Mouse (Mus musculus): ENCODE data around the gene Osbpl11. TPM values are rescaled to one million over a fixed set of nuclear protein-coding genes. Genes with fewer than 3 reads are reported as not detected.
A peak's percentile ranks its signal among the peaks of the same experiment; 100 is the strongest.
"Not testable (repeated sequence)": the region's sequence is repeated elsewhere in the genome, so short reads cannot be mapped to it uniquely, and the experiment has no call there.

Osbpl11 gene
- polyA plus RNA-seq, 1 experiment from 2014 or later, result 9.5 TPM

DNA sequence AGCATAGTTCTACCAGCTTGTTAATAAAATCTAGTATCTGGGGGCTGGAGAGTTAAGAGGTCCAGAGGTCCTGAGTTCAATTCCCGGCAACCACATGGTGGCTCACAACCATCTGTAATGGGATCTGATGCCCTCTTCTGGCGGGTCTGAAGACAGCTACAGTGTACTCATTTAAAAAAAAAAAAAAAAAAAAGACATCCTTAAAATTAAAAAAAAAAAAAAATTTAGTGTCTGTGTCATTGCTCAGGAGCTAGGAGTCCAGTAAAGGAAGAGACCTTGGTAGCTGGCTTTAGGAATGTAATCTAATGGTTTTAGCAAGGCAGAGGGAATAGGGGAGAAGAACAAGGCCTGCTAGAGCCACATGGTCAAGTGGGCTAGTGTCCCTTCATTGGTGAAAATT lies 25.9 kb downstream of the Osbpl11 start:
- Histone ChIP-seq H3K27me3 (ENCODE audit: control insufficient read depth, insufficient read depth, low read length) (no peaks in the 10 kb centered on the region), H3K9ac (ENCODE audit: low read length) (no peak overlapping the region), H3K36me3 (ENCODE audit: control insufficient read depth, insufficient read depth, low read length) (peaks cover 18% of the 10 kb centered on the region; the same call in 1 of the 2 replicates), H3K4me2 (ENCODE audit: low read depth, low read length) (no peak overlapping the region), H3K4me1 (ENCODE audit: control insufficient read depth, insufficient read depth, low read length) (no peaks in the 10 kb centered on the region), H3K4me3 (replicated peaks; ENCODE audit: low read length) (no peak overlapping the region), H3K27ac (ENCODE audit: low read length) (no peak overlapping the region), H3K9me3 (replicated peaks; ENCODE audit: control insufficient read depth, low read length) (no peaks in the 10 kb centered on the region)
- 73% methylated on average over 2 of the region's 2 CpGs for WGBS
- ATAC-seq (ENCODE audit: insufficient read depth, low FRiP score), result no peak

DNA sequence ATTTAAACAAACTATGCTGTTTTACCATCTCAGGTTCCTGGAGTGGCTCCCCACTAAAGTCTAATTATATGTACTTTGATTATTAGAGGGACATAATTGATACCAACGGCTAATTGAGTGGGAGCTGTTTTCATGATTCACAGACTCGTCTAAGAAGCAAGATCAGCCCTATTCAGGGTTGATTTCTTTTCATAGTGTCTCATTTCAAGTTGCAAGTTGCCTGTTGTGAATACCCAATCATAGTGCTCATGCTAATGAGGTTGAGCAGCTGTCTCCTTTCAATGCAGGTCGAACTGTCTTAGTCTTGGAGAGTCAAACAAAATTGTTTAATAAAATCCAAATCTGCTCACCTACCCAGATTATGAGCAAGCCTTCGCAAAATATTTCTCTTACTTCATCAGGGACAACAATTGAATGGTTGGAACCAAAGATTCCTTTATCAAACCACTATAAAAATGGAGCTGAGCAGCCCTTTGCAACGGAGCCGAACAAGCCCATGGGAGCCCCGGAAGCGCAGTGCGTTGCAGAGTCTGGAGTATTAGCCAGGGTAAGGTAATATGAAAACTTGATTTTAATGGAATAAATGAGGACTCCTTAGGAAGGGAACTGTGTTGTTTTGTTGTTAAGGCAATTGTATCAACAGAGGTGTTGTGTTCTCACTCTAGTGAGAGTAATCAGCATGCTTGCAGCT lies 31.6 kb downstream of the Osbpl11 start:
- Histone ChIP-seq H3K27me3 (ENCODE audit: control insufficient read depth, insufficient read depth, low read length) (no peaks in the 10 kb centered on the region), H3K4me2 (ENCODE audit: low read depth, low read length) (no peak overlapping the region), H3K36me3 (ENCODE audit: control insufficient read depth, insufficient read depth, low read length) (peaks cover 5% of the 10 kb centered on the region; the same call in 1 of the 2 replicates), H3K4me3 (replicated peaks; ENCODE audit: low read length) (no peak overlapping the region), H3K4me1 (ENCODE audit: control insufficient read depth, insufficient read depth, low read length) (no peaks in the 10 kb centered on the region), H3K9ac (ENCODE audit: low read length) (no peak overlapping the region), H3K9me3 (replicated peaks; ENCODE audit: control insufficient read depth, low read length) (no peaks in the 10 kb centered on the region), H3K27ac (ENCODE audit: low read length) (peak overlapping the region; percentile 38; the same call in 1 of the 2 replicates)
- WGBS, result 78% methylated on average over 9 of the region's 9 CpGs
- no peak for ATAC-seq (ENCODE audit: insufficient read depth, low FRiP score)

DNA sequence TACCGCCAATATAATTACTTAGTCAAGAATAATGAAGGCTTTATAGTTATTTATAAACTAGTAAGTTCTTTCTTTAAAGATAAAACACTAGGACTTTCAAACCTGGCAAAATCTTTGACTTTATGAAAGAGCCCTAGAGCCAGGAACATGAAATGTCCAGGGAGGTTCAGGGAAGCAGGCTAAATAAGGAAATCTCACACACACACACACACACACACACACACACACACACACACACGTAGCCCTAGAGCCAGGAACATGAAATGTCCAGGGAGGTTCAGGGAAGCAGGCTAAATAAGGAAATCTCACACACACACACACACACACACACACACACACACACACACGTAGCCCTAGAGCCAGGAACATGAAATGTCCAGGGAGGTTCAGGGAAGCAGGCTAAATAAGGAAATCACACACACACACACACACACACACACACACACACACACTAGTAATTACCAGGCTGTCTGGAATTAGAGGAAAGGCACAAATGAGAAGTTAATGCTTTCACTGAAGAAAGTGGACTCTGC lies 32.7 kb downstream of the Osbpl11 start:
- not testable (repeated sequence) for H3K4me2 ChIP-seq (ENCODE audit: low read depth, low read length); H3K9me3 ChIP-seq (replicated peaks; ENCODE audit: control insufficient read depth, low read length); H3K4me1 ChIP-seq (ENCODE audit: control insufficient read depth, insufficient read depth, low read length); H3K9ac ChIP-seq (ENCODE audit: low read length); H3K27me3 ChIP-seq (ENCODE audit: control insufficient read depth, insufficient read depth, low read length); H3K4me3 ChIP-seq (replicated peaks; ENCODE audit: low read length); H3K36me3 ChIP-seq (ENCODE audit: control insufficient read depth, insufficient read depth, low read length)
- peak overlapping the region; percentile 70; the same call in 1 of the 2 replicates for H3K27ac ChIP-seq (ENCODE audit: low read length)
- ATAC-seq (ENCODE audit: insufficient read depth, low FRiP score), result peak; percentile 83
- WGBS, result 65% methylated on average over 3 of the region's 3 CpGs

DNA sequence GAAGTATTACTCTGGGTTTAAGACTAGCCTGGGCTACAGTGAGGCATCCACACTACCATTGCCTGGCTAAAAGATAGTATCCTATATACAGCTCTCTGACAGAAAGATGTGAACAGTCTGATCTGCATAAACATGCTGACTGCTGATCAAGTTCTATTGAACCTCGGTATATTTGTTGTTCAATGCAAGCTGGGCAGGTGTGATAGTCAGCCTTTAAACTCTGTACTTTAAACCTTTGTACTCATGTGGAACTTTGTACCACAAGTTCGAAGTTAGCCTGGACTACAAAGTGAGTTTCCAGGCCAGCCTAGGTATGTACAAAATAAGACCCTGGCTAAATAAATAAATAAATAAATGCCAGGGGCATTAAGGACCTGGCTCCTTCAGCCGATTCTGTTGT lies 37.6 kb downstream of the Osbpl11 start:
- Histone ChIP-seq H3K9ac (ENCODE audit: low read length) (no peak overlapping the region), H3K9me3 (replicated peaks; ENCODE audit: control insufficient read depth, low read length) (no peaks in the 10 kb centered on the region), H3K4me3 (replicated peaks; ENCODE audit: low read length) (no peak overlapping the region), H3K27ac (ENCODE audit: low read length) (no peak overlapping the region), H3K4me1 (ENCODE audit: control insufficient read depth, insufficient read depth, low read length) (no peaks in the 10 kb centered on the region), H3K27me3 (ENCODE audit: control insufficient read depth, insufficient read depth, low read length) (no peaks in the 10 kb centered on the region), H3K36me3 (ENCODE audit: control insufficient read depth, insufficient read depth, low read length) (peaks cover 8% of the 10 kb centered on the region; the same call in 1 of the 2 replicates), H3K4me2 (ENCODE audit: low read depth, low read length) (no peak overlapping the region)
- 86% methylated on average over 3 of the region's 3 CpGs for WGBS
- no peak for ATAC-seq (ENCODE audit: insufficient read depth, low FRiP score)

DNA sequence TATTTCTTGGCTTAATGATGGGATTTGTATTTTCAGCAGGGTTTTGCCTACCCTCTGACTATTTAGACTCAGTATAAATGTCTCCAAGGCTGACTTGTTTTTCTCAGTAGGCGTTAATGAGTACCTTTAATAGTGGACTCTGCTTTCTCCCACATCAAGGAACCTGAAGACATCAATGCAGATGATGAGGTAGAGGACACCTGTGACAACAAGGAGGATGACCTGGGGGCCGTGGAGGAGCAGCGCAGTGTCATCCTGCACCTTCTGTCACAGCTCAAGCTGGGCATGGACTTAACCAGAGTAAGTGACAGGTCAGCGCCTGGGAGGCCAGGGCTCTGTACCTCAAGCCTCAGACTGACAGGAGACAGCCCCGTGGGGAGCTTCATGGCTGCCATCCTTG lies 39.5 kb downstream of the Osbpl11 start:
- no peaks in the 10 kb centered on the region for H3K27me3 ChIP-seq (ENCODE audit: control insufficient read depth, insufficient read depth, low read length)
- no peak for ATAC-seq (ENCODE audit: insufficient read depth, low FRiP score)
- H3K36me3 ChIP-seq (ENCODE audit: control insufficient read depth, insufficient read depth, low read length), result peaks cover 14% of the 10 kb centered on the region
- no peaks in the 10 kb centered on the region for H3K9me3 ChIP-seq (replicated peaks; ENCODE audit: control insufficient read depth, low read length)
- no peak overlapping the region for H3K4me2 ChIP-seq (ENCODE audit: low read depth, low read length)
- no peaks in the 10 kb centered on the region for H3K4me1 ChIP-seq (ENCODE audit: control insufficient read depth, insufficient read depth, low read length)
- no peak overlapping the region for H3K27ac ChIP-seq (ENCODE audit: low read length)
- H3K9ac ChIP-seq (ENCODE audit: low read length), result no peak overlapping the region
- 75% methylated on average over 5 of the region's 5 CpGs for WGBS
- H3K4me3 ChIP-seq (replicated peaks; ENCODE audit: low read length), result no peak overlapping the region

DNA sequence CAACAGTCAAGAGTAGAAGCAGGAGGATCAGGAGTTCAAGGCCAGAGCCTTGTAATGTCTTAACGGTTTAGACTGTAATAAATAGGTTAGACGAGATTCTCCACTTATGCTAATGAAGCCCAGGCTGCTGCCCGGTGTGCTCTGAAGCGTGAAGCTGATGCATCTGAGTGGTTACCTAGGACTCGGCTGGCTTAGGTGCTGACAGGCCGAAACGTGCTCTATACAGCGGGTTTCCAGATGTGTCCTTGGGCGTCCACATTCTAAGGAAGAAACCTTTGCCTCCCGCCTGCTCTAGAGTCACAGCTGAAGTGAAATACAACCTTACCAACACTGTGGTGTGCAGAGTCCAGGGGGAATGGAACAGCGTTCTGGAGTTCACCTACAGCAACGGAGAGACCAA lies 49.3 kb downstream of the Osbpl11 start:
- Histone ChIP-seq H3K9ac (ENCODE audit: low read length) (no peak overlapping the region), H3K36me3 (ENCODE audit: control insufficient read depth, insufficient read depth, low read length) (peaks cover 3% of the 10 kb centered on the region; the same call in 1 of the 2 replicates), H3K27me3 (ENCODE audit: control insufficient read depth, insufficient read depth, low read length) (no peaks in the 10 kb centered on the region), H3K4me2 (ENCODE audit: low read depth, low read length) (no peak overlapping the region), H3K4me3 (replicated peaks; ENCODE audit: low read length) (no peak overlapping the region), H3K9me3 (replicated peaks; ENCODE audit: control insufficient read depth, low read length) (no peaks in the 10 kb centered on the region), H3K4me1 (ENCODE audit: control insufficient read depth, insufficient read depth, low read length) (peaks cover 3% of the 10 kb centered on the region; the same call in 1 of the 2 replicates), H3K27ac (ENCODE audit: low read length) (no peak overlapping the region)
- WGBS, result 83% methylated on average over 12 of the region's 12 CpGs
- ATAC-seq (ENCODE audit: insufficient read depth, low FRiP score), result no peak

DNA sequence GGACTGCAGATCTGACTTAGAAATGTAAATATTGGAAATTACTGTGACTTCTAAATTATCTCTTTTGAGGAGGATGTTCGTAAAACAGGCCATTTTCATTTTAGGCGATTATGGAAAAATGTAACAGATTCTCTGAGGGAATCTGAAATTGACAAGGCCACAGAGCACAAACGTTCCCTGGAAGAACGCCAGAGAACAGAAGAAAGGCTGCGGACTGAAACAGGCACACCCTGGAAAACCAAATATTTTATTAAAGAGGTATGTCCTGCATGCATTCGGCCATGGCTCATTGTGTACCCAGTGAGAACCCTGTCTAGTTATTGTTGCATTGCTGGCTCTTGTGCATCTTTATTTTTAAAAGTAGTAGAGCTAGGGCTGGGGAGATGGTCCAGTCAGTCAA lies 51.3 kb downstream of the Osbpl11 start:
- Histone ChIP-seq H3K9me3 (replicated peaks; ENCODE audit: control insufficient read depth, low read length) (no peaks in the 10 kb centered on the region), H3K4me3 (replicated peaks; ENCODE audit: low read length) (no peak overlapping the region), H3K4me2 (ENCODE audit: low read depth, low read length) (no peak overlapping the region), H3K4me1 (ENCODE audit: control insufficient read depth, insufficient read depth, low read length) (peaks cover 3% of the 10 kb centered on the region; the same call in 1 of the 2 replicates), H3K27ac (ENCODE audit: low read length) (no peak overlapping the region; the same call in 1 of the 2 replicates), H3K27me3 (ENCODE audit: control insufficient read depth, insufficient read depth, low read length) (no peaks in the 10 kb centered on the region), H3K9ac (ENCODE audit: low read length) (no peak overlapping the region), H3K36me3 (ENCODE audit: control insufficient read depth, insufficient read depth, low read length) (peaks cover 6% of the 10 kb centered on the region; the same call in 1 of the 2 replicates)
- ATAC-seq (ENCODE audit: insufficient read depth, low FRiP score), result no peak
- 48% methylated on average over 6 of the region's 6 CpGs for WGBS

DNA sequence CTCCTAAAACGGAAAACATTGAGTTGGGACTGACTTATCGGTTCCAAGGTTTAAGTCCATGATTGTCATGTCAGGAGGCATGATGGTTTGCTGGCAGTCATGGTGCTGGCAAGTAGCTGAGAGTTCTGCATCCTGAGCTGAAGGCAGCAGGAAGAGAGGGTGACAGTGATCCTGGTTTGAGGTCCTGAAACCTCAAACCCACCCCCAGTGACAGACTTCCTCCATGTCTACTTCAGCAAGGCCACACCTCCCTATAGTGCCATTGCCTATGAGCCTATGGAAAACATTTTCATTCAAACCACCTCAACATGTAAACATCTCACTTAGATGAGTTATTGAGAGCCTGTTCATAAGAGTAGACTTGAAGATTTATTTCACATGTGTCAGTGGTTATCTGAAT lies 54.4 kb downstream of the Osbpl11 start:
- Histone ChIP-seq H3K27me3 (ENCODE audit: control insufficient read depth, insufficient read depth, low read length) (no peaks in the 10 kb centered on the region), H3K4me2 (ENCODE audit: low read depth, low read length) (no peak overlapping the region), H3K4me1 (ENCODE audit: control insufficient read depth, insufficient read depth, low read length) (peaks cover 3% of the 10 kb centered on the region; the same call in 1 of the 2 replicates), H3K36me3 (ENCODE audit: control insufficient read depth, insufficient read depth, low read length) (peaks cover 6% of the 10 kb centered on the region; the same call in 1 of the 2 replicates), H3K27ac (ENCODE audit: low read length) (no peak overlapping the region), H3K9ac (ENCODE audit: low read length) (no peak overlapping the region), H3K9me3 (replicated peaks; ENCODE audit: control insufficient read depth, low read length) (no peaks in the 10 kb centered on the region), H3K4me3 (replicated peaks; ENCODE audit: low read length) (no peak overlapping the region)
- 92% methylated on average over 2 of the region's 2 CpGs for WGBS
- ATAC-seq (ENCODE audit: insufficient read depth, low FRiP score), result no peak

DNA sequence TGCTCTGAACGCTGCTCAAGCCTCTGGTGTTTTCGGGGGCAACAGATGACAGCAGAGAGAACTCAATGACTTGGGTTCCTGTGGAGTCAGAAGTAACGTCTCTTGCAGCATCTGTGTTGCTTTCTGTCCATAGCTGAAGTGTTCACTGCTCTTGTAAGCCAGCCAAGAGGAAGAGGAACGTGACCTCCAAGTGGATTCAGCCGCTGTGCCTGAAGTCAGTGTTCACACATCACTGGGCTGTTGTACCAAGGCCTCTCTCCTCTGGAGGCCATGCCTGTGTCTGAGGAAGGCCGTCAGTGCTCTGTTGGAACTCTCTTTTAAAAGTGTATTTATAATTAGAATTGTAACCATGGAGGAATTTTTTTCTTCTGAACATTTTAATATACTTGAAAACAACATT lies 57.2 kb downstream of the Osbpl11 start:
- no peak overlapping the region for H3K27ac ChIP-seq (ENCODE audit: low read length)
- H3K9me3 ChIP-seq (replicated peaks; ENCODE audit: control insufficient read depth, low read length), result no peaks in the 10 kb centered on the region
- H3K4me3 ChIP-seq (replicated peaks; ENCODE audit: low read length), result no peak overlapping the region
- H3K27me3 ChIP-seq (ENCODE audit: control insufficient read depth, insufficient read depth, low read length), result no peaks in the 10 kb centered on the region
- H3K36me3 ChIP-seq (ENCODE audit: control insufficient read depth, insufficient read depth, low read length), result peaks cover 6% of the 10 kb centered on the region; the same call in 1 of the 2 replicates
- no peak overlapping the region for H3K4me2 ChIP-seq (ENCODE audit: low read depth, low read length)
- no peak for ATAC-seq (ENCODE audit: insufficient read depth, low FRiP score)
- no peaks in the 10 kb centered on the region for H3K4me1 ChIP-seq (ENCODE audit: control insufficient read depth, insufficient read depth, low read length)
- no peak overlapping the region for H3K9ac ChIP-seq (ENCODE audit: low read length)
- WGBS, result 74% methylated on average over 6 of the region's 6 CpGs
